Mouse (Mus musculus) G1E-ER4 (cell line): ENCODE results near the gene Ipcef1. TPM values are rescaled to one million over a fixed set of nuclear protein-coding genes. Genes with fewer than 3 reads are reported as not detected.

Source experiments
- GATA1 ChIP-seq: IDR thresholded peaks from one replicate; pipeline ENCODE4 v1.8.0; 2012; ENCODE audit warnings: low read length, inconsistent platforms
- polyA plus RNA-seq: library from polyadenylated mRNA; stranded (reverse); fragments of >175 nt; gene quantifications from 2 replicates; pipeline ENCODE4 v1.2.3, GENCODE M21; 2012

Gene Ipcef1
- polyA plus RNA-seq, 1 experiment, result not detected

GRCm38 (mm10) chr10:6936671-6937425 lies 115.4 kb downstream of the Ipcef1 start:
- no peak for TF ChIP-seq GATA1

GRCm38 (mm10) chr10:6934776-6935175 lies 117.5 kb downstream of the Ipcef1 start:
- TF ChIP-seq GATA1, result no peak

- no peak for TF ChIP-seq GATA1
Observed at GRCm38 (mm10) chr10:6930889-6931288, 121.4 kb downstream of the Ipcef1 start.

GRCm38 (mm10) chr10:6930398-6930797 lies 121.9 kb downstream of the Ipcef1 start:
- TF ChIP-seq GATA1, result no peak

GRCm38 (mm10) chr10:6928905-6929304 lies 123.4 kb downstream of the Ipcef1 start:
- TF ChIP-seq GATA1, result no peak

GRCm38 (mm10) chr10:6927600-6928223 lies 124.6 kb downstream of the Ipcef1 start:
- TF ChIP-seq GATA1, result no peak

- no peak for TF ChIP-seq GATA1
Observed at GRCm38 (mm10) chr10:6926724-6927123, 125.6 kb downstream of the Ipcef1 start.

GRCm38 (mm10) chr10:6916545-6917257 lies 135.6 kb downstream of the Ipcef1 start:
- no peak for TF ChIP-seq GATA1

GRCm38 (mm10) chr10:6915991-6916390 lies 136.3 kb downstream of the Ipcef1 start:
- no peak for TF ChIP-seq GATA1

GRCm38 (mm10) chr10:6909763-6910162 lies 142.5 kb downstream of the Ipcef1 start:
- TF ChIP-seq GATA1, result no peak

- TF ChIP-seq GATA1, result no peak
Observed at GRCm38 (mm10) chr10:6901819-6902393, 150.4 kb downstream of the Ipcef1 start.

- TF ChIP-seq GATA1, result no peak
Observed at GRCm38 (mm10) chr10:6900126-6900525, 152.2 kb downstream of the Ipcef1 start.

GRCm38 (mm10) chr10:6896659-6897303 lies 155.5 kb downstream of the Ipcef1 start:
- no peak for TF ChIP-seq GATA1

GRCm38 (mm10) chr10:6895796-6896195 lies 156.5 kb downstream of the Ipcef1 start:
- TF ChIP-seq GATA1, result no peak

GRCm38 (mm10) chr10:6890348-6891009 lies 161.8 kb downstream of the Ipcef1 start:
- no peak for TF ChIP-seq GATA1

GRCm38 (mm10) chr10:6889640-6890245 lies 162.5 kb downstream of the Ipcef1 start:
- no peak for TF ChIP-seq GATA1
